Mouse (Mus musculus) layer of hippocampus, adult 18-20 months (tissue): ENCODE results near the gene Cacna1i. TPM values are rescaled to one million over a fixed set of nuclear protein-coding genes. Genes with fewer than 3 reads are reported as not detected.

ENCODE experiments used
- DNase-seq, 2 experiments: peaks; one replicate each; pipeline ENCODE4 v3.0.0; 2022; ENCODE audit warnings: low spot score in 2 of 2
- total RNA-seq, 2 experiments: library from RNA; stranded (reverse); gene quantifications; 2 replicates each; pipeline ENCODE4 v1.2.3; 2021

Cacna1i gene
- total RNA-seq, 2 experiments from 2014 or later: 44.2 to 46.2 TPM

GRCm38 (mm10) chr15:80271858-80272396 is 15.1 kb upstream of the Cacna1i start:
- no peak for DNase-seq

- DNase-seq: no peak
Observed at GRCm38 (mm10) chr15:80277107-80277506, 9.9 kb upstream of the Cacna1i start.

- no peak for DNase-seq
Observed at GRCm38 (mm10) chr15:80277625-80278024, 9.4 kb upstream of the Cacna1i start.

- peak; percentile 54 to 77 for DNase-seq
Observed at GRCm38 (mm10) chr15:80278121-80278759, 8.8 kb upstream of the Cacna1i start.

GRCm38 (mm10) chr15:80279053-80279452 is 8.0 kb upstream of the Cacna1i start:
- no peak for DNase-seq

GRCm38 (mm10) chr15:80280646-80281045 is 6.4 kb upstream of the Cacna1i start:
- peak in 1 of 2 experiments; percentile 47 for DNase-seq

GRCm38 (mm10) chr15:80288036-80288435 is 998 bp downstream of the Cacna1i start:
- no peak for DNase-seq

- DNase-seq: peak; percentile 55 to 79
Observed at GRCm38 (mm10) chr15:80289436-80289835, 2.4 kb downstream of the Cacna1i start.

GRCm38 (mm10) chr15:80297146-80297545 is 10.1 kb downstream of the Cacna1i start:
- DNase-seq: no peak

GRCm38 (mm10) chr15:80303779-80304178 is 16.7 kb downstream of the Cacna1i start:
- DNase-seq: peak in 1 of 2 experiments; percentile 34

GRCm38 (mm10) chr15:80304188-80304587 is 17.1 kb downstream of the Cacna1i start:
- no peak for DNase-seq

- DNase-seq: no peak
Observed at GRCm38 (mm10) chr15:80306146-80306545, 19.1 kb downstream of the Cacna1i start.

- no peak for DNase-seq
Observed at GRCm38 (mm10) chr15:80314731-80315130, 27.7 kb downstream of the Cacna1i start.

- DNase-seq: no peak
Observed at GRCm38 (mm10) chr15:80316966-80317634, 30.1 kb downstream of the Cacna1i start.

GRCm38 (mm10) chr15:80317841-80318530 is 30.9 kb downstream of the Cacna1i start:
- no peak for DNase-seq

- DNase-seq: no peak
Observed at GRCm38 (mm10) chr15:80318543-80319255, 31.7 kb downstream of the Cacna1i start.

- no peak for DNase-seq
Observed at GRCm38 (mm10) chr15:80319315-80319714, 32.3 kb downstream of the Cacna1i start.

- DNase-seq: no peak
Observed at GRCm38 (mm10) chr15:80319921-80320320, 32.9 kb downstream of the Cacna1i start.

- DNase-seq: no peak
Observed at GRCm38 (mm10) chr15:80325207-80325606, 38.2 kb downstream of the Cacna1i start.

- no peak for DNase-seq
Observed at GRCm38 (mm10) chr15:80325756-80326155, 38.7 kb downstream of the Cacna1i start.

- no peak for DNase-seq
Observed at GRCm38 (mm10) chr15:80326947-80327346, 39.9 kb downstream of the Cacna1i start.
